Mouse (Mus musculus) megakaryocyte, embryonic 14.5 days (primary cell): ENCODE measurements around the gene Syt2. TPM values are rescaled to one million over a fixed set of nuclear protein-coding genes. Genes with fewer than 3 reads are reported as not detected.

Experiments
- H3K27me3 ChIP-seq: replicated peaks from 2 replicates; pipeline ENCODE3; 2012; ENCODE audit warnings: inconsistent platforms
- H3K36me3 ChIP-seq: replicated peaks from 2 replicates; pipeline ENCODE3; 2012; ENCODE audit warnings: low read length, inconsistent platforms, mixed read lengths
- H3K4me1 ChIP-seq: 2 replicates; pipeline ENCODE4 v1.6.1; 2012; ENCODE audit warnings: inconsistent platforms
- H3K4me3 ChIP-seq: replicated peaks from 2 replicates; pipeline ENCODE3; 2012; ENCODE audit warnings: moderate library complexity, mild to moderate bottlenecking, inconsistent platforms
- H3K9me3 ChIP-seq: 2 replicates; pipeline ENCODE4 v1.6.1; 2012; ENCODE audit warnings: inconsistent platforms
- FLI1 ChIP-seq: IDR thresholded peaks from 2 replicates; pipeline ENCODE4 v1.6.1; 2012; ENCODE audit warnings: low read length, inconsistent platforms, mixed read lengths
- GATA1 ChIP-seq: IDR thresholded peaks from 3 replicates; pipeline ENCODE4 v1.6.1; 2012; ENCODE audit warnings: mixed read lengths, low read length, inconsistent platforms, borderline replicate concordance
- polyA plus RNA-seq: library from polyadenylated mRNA; stranded (reverse); fragments of >175 nt; gene quantifications from 2 replicates; pipeline ENCODE4 v1.2.3, GENCODE M21; 2012; ENCODE audit warnings: low replicate concordance; ENCODE audit not compliant: insufficient read depth

Gene Syt2
- polyA plus RNA-seq, 1 experiment = 0.01 TPM

- no peak for TF ChIP-seq FLI1
- no peak for TF ChIP-seq GATA1
- peaks cover 28% of the 10 kb centered on the region for H3K27me3 ChIP-seq
- no peak overlapping the region for H3K4me3 ChIP-seq
- H3K36me3 ChIP-seq = peaks cover 10% of the 10 kb centered on the region
- peaks cover 19% of the 10 kb centered on the region for H3K4me1 ChIP-seq
- no peaks in the 10 kb centered on the region for H3K9me3 ChIP-seq
Measured at GRCm38 (mm10) chr1:134749889-134750288, 103.4 kb downstream of the Syt2 start.

DNA sequence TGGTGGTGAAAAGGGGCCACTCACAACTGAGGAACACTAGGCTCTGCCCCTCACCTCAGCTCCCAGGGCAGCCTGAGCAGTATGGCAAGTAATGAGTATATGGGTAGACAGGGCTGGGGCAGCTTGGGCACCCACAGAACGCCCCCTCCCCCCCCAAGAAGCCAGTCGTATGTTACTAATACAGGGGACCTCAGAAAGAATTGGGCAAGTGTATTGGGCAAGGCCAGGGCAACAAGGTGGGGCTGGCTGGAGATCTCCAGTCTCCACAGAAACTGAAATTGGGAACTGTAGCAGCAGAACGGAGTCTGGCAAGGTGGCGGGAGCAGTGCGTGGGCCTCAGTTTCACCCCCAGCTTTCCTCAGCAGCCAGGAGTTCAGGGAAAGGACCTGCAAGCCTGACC is 106.0 kb downstream of the Syt2 start:
- peaks cover 6% of the 10 kb centered on the region for H3K4me1 ChIP-seq

GRCm38 (mm10) chr1:134753751-134754630 is 107.5 kb downstream of the Syt2 start:
- Histone ChIP-seq H3K9me3 (no peaks in the 10 kb centered on the region), H3K36me3 (peaks cover 51% of the 10 kb centered on the region), H3K4me1 (no peaks in the 10 kb centered on the region), H3K4me3 (no peak overlapping the region), H3K27me3 (peaks cover 15% of the 10 kb centered on the region)
- TF ChIP-seq FLI1 (no peak), GATA1 (no peak)

More for the DNA sequence above, 106.0 kb downstream of the Syt2 start:
- Histone ChIP-seq H3K9me3 (no peaks in the 10 kb centered on the region), H3K27me3 (peaks cover 19% of the 10 kb centered on the region), H3K36me3 (peaks cover 36% of the 10 kb centered on the region), H3K4me3 (no peak overlapping the region)
- TF ChIP-seq FLI1 (no peak), GATA1 (no peak)

- no peaks in the 10 kb centered on the region for H3K9me3 ChIP-seq
- H3K36me3 ChIP-seq = peaks cover 59% of the 10 kb centered on the region
- H3K27me3 ChIP-seq = peaks cover 12% of the 10 kb centered on the region
- no peaks in the 10 kb centered on the region for H3K4me1 ChIP-seq
- TF ChIP-seq GATA1 = no peak
- TF ChIP-seq FLI1 = no peak
- H3K4me3 ChIP-seq = no peak overlapping the region
Measured at GRCm38 (mm10) chr1:134754818-134755217, 108.3 kb downstream of the Syt2 start.

DNA sequence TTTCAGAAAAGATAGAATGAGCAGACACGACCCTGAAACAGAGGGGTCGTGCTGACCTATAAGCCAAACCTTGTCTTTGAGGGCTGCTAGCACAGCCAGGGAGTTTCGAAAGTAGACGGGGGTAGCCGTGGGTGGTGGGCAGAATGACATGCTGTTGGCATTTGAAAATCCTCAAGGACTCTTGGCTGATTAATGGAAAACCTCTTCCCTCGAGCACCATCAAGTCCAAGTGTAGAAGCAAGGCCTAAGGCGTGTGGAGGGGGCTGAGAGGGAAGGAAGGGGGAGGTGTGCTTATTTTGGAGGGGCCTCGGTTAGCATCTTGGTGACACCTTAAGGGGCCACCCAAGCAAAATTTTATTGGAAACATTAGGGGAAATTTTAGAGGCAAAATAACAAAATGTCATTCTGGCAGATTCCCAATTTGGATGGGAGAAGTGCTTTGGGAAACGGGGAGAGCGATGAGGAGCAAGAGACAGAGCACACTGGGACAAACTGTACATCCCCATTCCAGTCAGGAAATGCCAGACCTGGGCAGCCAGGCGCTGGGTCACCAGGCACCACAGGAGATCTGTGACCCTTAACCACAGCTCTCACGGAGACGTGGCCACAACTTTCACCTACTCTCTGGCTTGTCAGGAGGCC is 109.2 kb downstream of the Syt2 start:
- TF ChIP-seq GATA1 (no peak), FLI1 (no peak)

GRCm38 (mm10) chr1:134756190-134756873 is 109.9 kb downstream of the Syt2 start:
- TF ChIP-seq GATA1 (no peak), FLI1 (no peak)
- no peak overlapping the region for H3K4me3 ChIP-seq
- H3K4me1 ChIP-seq = no peaks in the 10 kb centered on the region
- peaks cover 11% of the 10 kb centered on the region for H3K27me3 ChIP-seq
- H3K36me3 ChIP-seq = peaks cover 75% of the 10 kb centered on the region
- no peaks in the 10 kb centered on the region for H3K9me3 ChIP-seq

More for the DNA sequence above, 109.2 kb downstream of the Syt2 start:
- peaks cover 11% of the 10 kb centered on the region for H3K27me3 ChIP-seq
- H3K9me3 ChIP-seq = no peaks in the 10 kb centered on the region
- no peak overlapping the region for H3K4me3 ChIP-seq
- H3K4me1 ChIP-seq = no peaks in the 10 kb centered on the region
- H3K36me3 ChIP-seq = peaks cover 68% of the 10 kb centered on the region

- H3K4me3 ChIP-seq = no peak overlapping the region
- H3K27me3 ChIP-seq = peaks cover 5% of the 10 kb centered on the region
- H3K9me3 ChIP-seq = no peaks in the 10 kb centered on the region
- H3K36me3 ChIP-seq = peaks cover 82% of the 10 kb centered on the region
- 0 out of 2 replicates have a peak, but pooled peaks cover 4% of the 10 kb centered on the region for H3K4me1 ChIP-seq
- TF ChIP-seq GATA1 (no peak), FLI1 (no peak)
Measured at GRCm38 (mm10) chr1:134757230-134757629, 110.8 kb downstream of the Syt2 start.

GRCm38 (mm10) chr1:134759133-134759532 is 112.7 kb downstream of the Syt2 start:
- TF ChIP-seq GATA1 = no peak
- TF ChIP-seq FLI1 = no peak

DNA sequence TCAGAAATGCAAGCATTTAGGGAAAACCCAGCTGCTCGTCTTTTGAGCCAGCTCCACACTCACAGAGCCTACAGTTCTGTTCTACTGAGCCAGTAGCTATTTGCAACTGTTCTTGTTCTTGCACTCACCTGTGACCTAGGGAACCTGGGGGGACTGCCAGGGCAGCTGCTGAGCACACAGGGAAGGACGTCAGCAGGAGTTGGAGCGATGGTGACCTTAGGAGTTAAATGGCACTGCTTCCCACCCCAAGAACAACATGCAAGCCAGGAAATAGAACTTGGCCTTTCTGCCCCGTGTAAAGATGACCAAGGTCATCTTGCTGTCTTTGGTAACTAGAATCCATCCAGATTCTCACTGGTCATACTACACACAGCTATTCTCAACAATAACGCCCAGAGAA is 114.2 kb downstream of the Syt2 start:
- Histone ChIP-seq H3K9me3 (no peaks in the 10 kb centered on the region), H3K4me1 (0 out of 2 replicates have a peak, but pooled peaks cover 7% of the 10 kb centered on the region), H3K4me3 (no peak overlapping the region), H3K27me3 (no peaks in the 10 kb centered on the region), H3K36me3 (peaks cover 96% of the 10 kb centered on the region)
- TF ChIP-seq GATA1 (no peak), FLI1 (no peak)

More at GRCm38 (mm10) chr1:134759133-134759532, 112.7 kb downstream of the Syt2 start:
- Histone ChIP-seq H3K9me3 (no peaks in the 10 kb centered on the region), H3K36me3 (peaks cover 94% of the 10 kb centered on the region), H3K4me1 (0 out of 2 replicates have a peak, but pooled peaks cover 4% of the 10 kb centered on the region), H3K27me3 (peaks cover 2% of the 10 kb centered on the region), H3K4me3 (no peak overlapping the region)
